Mouse (Mus musculus): ENCODE results near the gene Klf2. TPM values are rescaled to one million over a fixed set of nuclear protein-coding genes. Genes with fewer than 3 reads are reported as not detected.
A peak's percentile ranks its signal among the peaks of the same experiment; 100 is the strongest.

Gene Klf2
- total and polyA plus RNA-seq, 3 experiments = 0.12 to 1.4 TPM; not detected in 1

DNA sequence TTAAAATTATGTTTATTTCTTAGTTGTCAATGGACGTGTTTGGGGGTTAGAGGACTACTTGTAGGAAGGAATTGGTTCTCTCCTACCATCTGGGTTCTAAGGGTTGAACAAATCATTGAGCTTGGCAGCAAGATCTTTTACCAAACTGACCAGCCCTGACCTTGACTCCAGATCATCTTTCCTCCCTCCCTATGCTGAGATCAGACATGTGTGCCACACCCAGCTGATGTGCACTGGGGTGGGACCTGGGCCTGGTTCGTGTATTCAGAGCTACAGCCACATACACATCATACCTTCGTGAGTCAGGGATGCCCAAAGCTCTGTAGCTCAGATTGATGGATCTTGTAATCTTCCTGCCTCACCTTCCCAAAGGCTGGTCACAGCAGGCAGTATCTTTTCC, 47.1 kb upstream of the Klf2 start:
- DNase-seq (ENCODE audit: extremely low read depth) = no peak
- no peaks in the 10 kb centered on the region for H3K79me2 ChIP-seq (replicated peaks; ENCODE audit: control insufficient read depth, extremely low read depth, insufficient read depth, poor library complexity, severe bottlenecking)
- peaks cover 2% of the 10 kb centered on the region for H3K9me3 ChIP-seq (replicated peaks; ENCODE audit: low read length)
- no peak overlapping the region for H3K4me2 ChIP-seq (ENCODE audit: insufficient read depth, low read depth, poor library complexity, severe bottlenecking)
- in situ Hi-C loops (cut with MboI; ENCODE audit: low pct_ligation_motif_present, low pct_unique_long_range_greater_than_20kb, low sequenced_read_pairs) (no loop called here), dilution Hi-C loops (cut with MboI; ENCODE audit: extremely low pct_ligation_motif_present, extremely low pct_unique_long_range_greater_than_20kb, low sequenced_read_pairs) (no loop called here)
- H3K4me3 ChIP-seq (replicated peaks in 1 of 3; ENCODE audit: low read depth in 2 of 3, low read length in 2 of 3, poor library complexity in 1 of 3) = no peak overlapping the region
- no peaks in the 10 kb centered on the region for H3K27me3 ChIP-seq (replicated peaks)
- H3K36me3 ChIP-seq (replicated peaks in 1 of 2; ENCODE audit: control insufficient read depth in 1 of 2, insufficient read depth in 1 of 2, low read length in 1 of 2) = no peaks in the 10 kb centered on the region
- H3K27ac ChIP-seq (ENCODE audit: insufficient read depth, low read depth) = no peak overlapping the region
- no peak overlapping the region for H3K9ac ChIP-seq (ENCODE audit: insufficient read depth, low read depth)
- peaks cover 21 to 87% of the 10 kb centered on the region in 2 experiments for H3K4me1 ChIP-seq (ENCODE audit: control insufficient read depth in 1 of 2, insufficient read depth in 2 of 2)
- TF ChIP-seq MYC (IDR thresholded peaks at IDR 0.05; ENCODE audit: low read depth, low read length) (no peak), JUN (IDR thresholded peaks at IDR 0.05; ENCODE audit: insufficient read depth, low read depth, low read length) (no peak), HCFC1 (IDR thresholded peaks at IDR 0.05; ENCODE audit: low read depth, low read length) (no peak), E2F4 (IDR thresholded peaks at IDR 0.05; ENCODE audit: insufficient replicate concordance, low read depth, low read length) (no peak), IRF4 (IDR thresholded peaks at IDR 0.05; ENCODE audit: low read depth, low read length) (no peak), SMC3 (IDR thresholded peaks at IDR 0.05; ENCODE audit: low read depth, low read length) (no peak), USF1 (IDR thresholded peaks at IDR 0.05; ENCODE audit: low read depth, low read length) (no peak), ZC3H11A (IDR thresholded peaks at IDR 0.05; ENCODE audit: low read depth, low read length) (no peak), ELF1 (IDR thresholded peaks at IDR 0.05; ENCODE audit: low read depth, low read length) (no peak), RAD21 (IDR thresholded peaks at IDR 0.05; ENCODE audit: low read depth, low read length) (no peak), MAZ (IDR thresholded peaks at IDR 0.05; ENCODE audit: low read depth, low read length) (no peak), POLR2A (IDR thresholded peaks at IDR 0.05; ENCODE audit: low read depth, low read length) (no peak), ZNF384 (IDR thresholded peaks at IDR 0.05; ENCODE audit: low read depth, low read length) (no peak), JUND (conservative IDR thresholded peaks at IDR 0.05; ENCODE audit: low read depth, low read length) (no peak), MAX (IDR thresholded peaks at IDR 0.05; ENCODE audit: low read length) (no peak), MXI1 (IDR thresholded peaks at IDR 0.05; ENCODE audit: low read depth, low read length) (no peak), NELFE (IDR thresholded peaks at IDR 0.05; ENCODE audit: low read depth, low read length) (no peak), SIN3A (IDR thresholded peaks at IDR 0.05; ENCODE audit: low read length) (no peak)

DNA sequence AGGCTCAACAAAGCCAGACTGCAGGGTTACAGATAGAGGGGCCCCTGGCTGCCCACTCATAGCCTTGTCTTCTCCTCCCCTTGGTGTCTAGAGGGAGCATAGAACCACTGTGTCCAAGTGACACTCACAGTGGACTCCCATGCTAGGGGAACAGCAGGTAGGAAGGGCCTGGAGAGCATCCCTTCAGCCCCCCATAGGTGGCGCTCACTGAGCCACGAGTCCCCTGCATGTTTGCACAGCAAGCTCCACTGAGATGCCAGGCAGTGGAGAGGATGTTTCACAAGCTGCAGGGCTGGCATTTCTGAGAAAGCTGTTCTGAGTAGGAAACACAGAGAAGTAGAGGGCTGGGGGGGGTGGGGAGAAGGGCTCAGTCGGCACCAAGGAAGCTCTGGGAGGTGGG, 46.5 kb upstream of the Klf2 start:
- TF ChIP-seq CTCF (conservative IDR thresholded peaks at IDR 0.05 in 1 of 2, IDR thresholded peaks at IDR 0.05 in 1 of 2; ENCODE audit: low read depth in 2 of 2, low read length in 2 of 2) (peak; percentile 48 to 71; a peak in 3 of 4 replicates), MAX (IDR thresholded peaks at IDR 0.05; ENCODE audit: low read length) (no peak), E2F4 (IDR thresholded peaks at IDR 0.05; ENCODE audit: insufficient replicate concordance, low read depth, low read length) (no peak), MYC (IDR thresholded peaks at IDR 0.05; ENCODE audit: low read depth, low read length) (0 out of 2 replicates have a peak, but pooled peaks have one; percentile 47), UBTF (IDR thresholded peaks at IDR 0.05; ENCODE audit: low read depth, low read length) (no peak), SMC3 (IDR thresholded peaks at IDR 0.05; ENCODE audit: low read depth, low read length) (peak; percentile 53), NELFE (IDR thresholded peaks at IDR 0.05; ENCODE audit: low read depth, low read length) (no peak), CHD2 (IDR thresholded peaks at IDR 0.05; ENCODE audit: low read length) (no peak), JUND (conservative IDR thresholded peaks at IDR 0.05; ENCODE audit: low read depth, low read length) (no peak), ZMIZ1 (IDR thresholded peaks at IDR 0.05; ENCODE audit: low read depth, low read length) (no peak), MXI1 (IDR thresholded peaks at IDR 0.05; ENCODE audit: low read depth, low read length) (no peak), ZNF384 (IDR thresholded peaks at IDR 0.05; ENCODE audit: low read depth, low read length) (no peak), RAD21 (IDR thresholded peaks at IDR 0.05; ENCODE audit: low read depth, low read length) (peak; percentile 53)
- Histone ChIP-seq H3K4me2 (ENCODE audit: insufficient read depth, low read depth, poor library complexity, severe bottlenecking) (no peak overlapping the region), H3K9me3 (replicated peaks; ENCODE audit: low read length) (peaks cover 2% of the 10 kb centered on the region), H3K79me2 (replicated peaks; ENCODE audit: control insufficient read depth, extremely low read depth, insufficient read depth, poor library complexity, severe bottlenecking) (no peaks in the 10 kb centered on the region), H3K4me1 (ENCODE audit: control insufficient read depth in 1 of 2, insufficient read depth in 2 of 2) (peaks cover 21 to 91% of the 10 kb centered on the region in 2 experiments), H3K27ac (ENCODE audit: insufficient read depth, low read depth) (no peak overlapping the region), H3K4me3 (replicated peaks in 1 of 3; ENCODE audit: low read depth in 2 of 3, low read length in 2 of 3, poor library complexity in 1 of 3) (no peak overlapping the region), H3K36me3 (replicated peaks in 1 of 2; ENCODE audit: control insufficient read depth in 1 of 2, insufficient read depth in 1 of 2, low read length in 1 of 2) (no peaks in the 10 kb centered on the region), H3K9ac (ENCODE audit: insufficient read depth, low read depth) (no peak overlapping the region), H3K27me3 (replicated peaks) (no peaks in the 10 kb centered on the region)
- dilution Hi-C loops (cut with MboI; ENCODE audit: extremely low pct_ligation_motif_present, extremely low pct_unique_long_range_greater_than_20kb, low sequenced_read_pairs) (no loop called here), in situ Hi-C loops (cut with MboI; ENCODE audit: low pct_ligation_motif_present, low pct_unique_long_range_greater_than_20kb, low sequenced_read_pairs) (no loop called here)
- peak; percentile 80 for DNase-seq (ENCODE audit: extremely low read depth)

All from CH12.LX (cell line).